Mouse (Mus musculus) layer of hippocampus, postnatal 14 days (tissue): ENCODE measurements around the gene Hist2h3b. TPM values are rescaled to one million over a fixed set of nuclear protein-coding genes. Genes with fewer than 3 reads are reported as not detected.

Experiments used
- DNase-seq, 2 experiments: peaks; one replicate each; pipeline ENCODE4 v3.0.0; 2021 to 2022; ENCODE audit warnings: low spot score in 2 of 2, mixed read lengths in 1 of 2
- microRNA-seq, 2 experiments: library from miRNA; unstranded; fragments of <30 nt; microRNA quantifications; one replicate each; pipeline ENCODE4 v1.2.0; 2021
- total RNA-seq, 2 experiments: library from RNA; stranded (reverse); gene quantifications; 2 replicates each; pipeline ENCODE4 v1.2.3; 2021

The Hist2h3b gene
- total RNA-seq, 2 experiments from 2014 or later = 73.5 to 102 TPM

DNA sequence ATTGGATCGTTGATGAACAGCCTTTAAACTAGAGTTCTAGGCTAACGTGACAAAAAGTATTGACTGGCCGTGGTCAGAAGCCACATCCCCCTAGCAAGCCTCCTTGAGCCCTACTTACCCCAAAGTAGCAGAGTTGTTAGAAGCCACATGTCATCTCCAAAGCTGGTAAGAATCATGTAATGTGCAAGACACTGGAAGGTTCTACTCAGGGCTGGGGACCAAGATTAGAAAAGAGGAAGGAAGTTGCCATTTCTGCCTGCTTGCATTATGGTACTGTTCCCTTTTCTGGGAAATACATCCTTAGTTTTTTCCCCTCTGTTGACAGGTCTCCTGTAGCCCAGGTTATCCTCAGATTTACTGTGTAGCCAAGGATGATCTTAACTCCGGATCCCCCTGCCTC is 25.3 kb downstream of the Hist2h3b start, which contains the start of gene Fcgr1:
Fcgr1 (minus strand) TSS at position 183 of the 400 bp plus-strand sequence.
- no peak for DNase-seq

DNA sequence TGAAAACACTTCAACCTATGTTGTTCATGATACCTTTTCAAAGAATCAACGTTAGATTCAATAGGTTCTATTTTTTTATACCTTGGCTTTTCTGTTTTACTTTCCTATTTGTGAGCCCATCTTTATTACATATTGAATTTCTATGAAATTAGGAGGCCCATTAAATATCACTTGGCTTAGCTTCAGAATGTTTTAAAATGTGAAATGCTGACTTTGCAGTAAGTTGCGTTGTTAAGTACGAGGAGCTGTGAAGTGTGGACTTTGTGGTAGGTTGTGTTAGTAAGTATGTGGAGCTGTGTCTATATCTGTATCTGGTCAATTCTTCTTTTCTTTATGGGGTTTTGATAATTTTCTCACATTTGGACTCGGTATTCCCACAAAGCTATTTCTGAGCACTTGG is 29.9 kb downstream of the Hist2h3b start:
- no peak for DNase-seq

DNA sequence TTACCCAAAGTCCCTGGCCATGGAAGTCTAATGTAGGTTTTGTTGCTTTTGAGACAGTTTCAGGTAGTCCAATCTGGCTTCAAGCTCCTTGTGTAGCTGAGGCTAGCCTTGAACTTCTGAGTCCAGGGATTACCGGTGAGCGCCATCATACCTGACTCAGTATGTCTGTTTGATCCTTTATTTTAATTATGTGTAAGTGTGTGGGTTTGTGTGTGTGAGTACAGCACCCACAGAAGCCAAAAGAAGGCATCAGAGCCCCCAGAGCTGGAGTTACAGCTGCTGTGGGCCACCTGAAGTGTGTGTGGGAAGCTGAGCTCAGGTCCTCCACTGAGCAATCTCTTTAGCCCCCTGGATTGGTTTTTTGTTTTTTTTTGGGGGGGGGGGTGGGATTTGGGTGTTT is 31.1 kb downstream of the Hist2h3b start:
- no peak for DNase-seq

DNA sequence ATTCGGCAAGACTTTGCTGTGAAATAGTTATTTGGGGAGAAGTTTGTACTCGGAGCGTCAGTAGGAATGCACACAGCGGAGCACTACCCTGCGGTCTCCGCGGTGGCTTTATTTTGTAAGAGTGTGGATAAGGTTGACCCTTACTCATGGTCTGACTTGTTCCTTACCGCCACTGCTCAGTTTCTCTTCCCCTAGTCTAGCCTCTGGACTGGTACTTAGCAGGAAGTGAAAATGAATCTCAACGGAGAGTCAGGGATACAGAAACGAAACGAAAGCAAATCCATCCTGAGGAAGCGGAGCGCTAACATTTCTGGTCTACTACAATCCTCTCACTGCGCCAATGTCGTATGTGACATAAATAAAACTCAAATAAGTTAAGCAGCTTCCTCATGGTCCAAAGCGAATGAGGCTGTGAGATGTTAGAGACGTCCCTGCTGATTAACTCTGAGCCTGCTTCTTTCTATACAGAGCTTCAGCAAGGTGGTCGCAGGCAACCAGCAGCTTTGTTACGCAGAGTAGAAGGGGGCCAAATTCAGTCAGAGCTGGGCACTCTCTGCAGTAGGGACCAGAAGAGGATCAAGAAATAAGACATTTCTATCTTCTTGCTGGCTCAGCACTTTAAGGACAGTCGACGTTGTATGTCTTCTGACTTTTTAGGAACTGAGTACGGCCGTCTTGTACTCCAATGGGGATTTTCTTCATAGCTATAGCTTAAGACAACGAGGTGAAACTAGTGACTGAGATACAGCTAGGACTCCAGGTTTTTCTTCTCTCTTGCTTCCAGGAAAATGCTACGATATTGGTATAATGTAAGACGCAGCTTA is 32.5 kb downstream of the Hist2h3b start:
- no peak for DNase-seq

DNA sequence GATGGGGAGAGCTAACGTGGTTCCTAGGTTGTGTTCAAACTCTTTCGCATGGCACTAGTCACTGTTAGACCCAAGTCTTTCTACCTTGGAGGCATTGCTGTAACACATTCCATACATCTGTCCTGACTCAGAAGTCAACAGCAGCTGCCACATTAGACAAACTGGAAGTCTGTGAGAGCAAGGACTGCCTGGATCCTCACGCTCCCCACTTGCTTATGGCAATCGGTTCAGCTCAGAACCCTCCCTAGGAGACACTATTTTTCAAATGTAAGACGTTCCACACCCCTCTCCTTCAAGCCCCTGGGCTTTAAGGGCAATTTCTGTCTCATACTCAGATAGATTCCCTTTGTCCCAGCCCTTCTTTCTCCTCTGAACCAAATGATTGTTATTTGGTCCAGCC is 33.6 kb downstream of the Hist2h3b start:
- DNase-seq = no peak

DNA sequence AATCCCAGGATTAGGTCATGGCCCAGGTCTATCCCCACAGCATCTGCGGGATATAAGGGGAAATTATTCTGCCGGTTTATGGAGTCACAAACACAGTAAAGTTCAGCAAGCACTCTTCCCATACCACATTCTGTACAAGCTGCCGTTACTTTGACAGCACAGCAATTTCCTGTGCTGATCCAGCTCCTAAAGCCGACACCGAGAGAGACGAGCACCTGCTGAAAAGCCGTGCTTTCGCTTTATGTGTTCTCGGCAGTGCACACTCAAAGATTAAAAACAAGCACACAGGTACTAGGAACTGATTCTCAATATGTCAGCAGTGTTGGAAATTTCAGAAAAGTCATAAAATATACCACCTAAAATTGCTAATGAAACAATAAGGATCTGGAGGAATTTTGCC is 38.1 kb downstream of the Hist2h3b start:
- no peak for DNase-seq

DNA sequence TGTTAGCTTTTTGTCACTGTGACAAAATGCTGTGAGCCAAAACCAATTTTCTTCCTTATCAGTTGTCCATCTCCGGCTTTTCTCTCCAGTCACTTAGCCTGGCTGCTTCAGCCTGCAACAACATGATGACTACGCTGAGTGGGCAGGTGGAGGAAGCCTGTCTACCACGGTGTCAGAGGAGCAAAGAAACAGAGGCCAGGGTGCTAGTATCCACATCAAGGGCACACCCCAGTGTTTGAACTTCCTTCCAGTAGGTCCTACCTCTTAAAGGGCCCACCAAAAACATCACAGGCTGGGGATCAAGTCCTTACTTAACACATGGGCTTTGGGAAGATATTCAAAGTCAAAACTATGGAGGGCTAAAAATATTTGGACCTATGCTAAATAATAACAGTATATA is 41.0 kb downstream of the Hist2h3b start:
- DNase-seq = no peak

DNA sequence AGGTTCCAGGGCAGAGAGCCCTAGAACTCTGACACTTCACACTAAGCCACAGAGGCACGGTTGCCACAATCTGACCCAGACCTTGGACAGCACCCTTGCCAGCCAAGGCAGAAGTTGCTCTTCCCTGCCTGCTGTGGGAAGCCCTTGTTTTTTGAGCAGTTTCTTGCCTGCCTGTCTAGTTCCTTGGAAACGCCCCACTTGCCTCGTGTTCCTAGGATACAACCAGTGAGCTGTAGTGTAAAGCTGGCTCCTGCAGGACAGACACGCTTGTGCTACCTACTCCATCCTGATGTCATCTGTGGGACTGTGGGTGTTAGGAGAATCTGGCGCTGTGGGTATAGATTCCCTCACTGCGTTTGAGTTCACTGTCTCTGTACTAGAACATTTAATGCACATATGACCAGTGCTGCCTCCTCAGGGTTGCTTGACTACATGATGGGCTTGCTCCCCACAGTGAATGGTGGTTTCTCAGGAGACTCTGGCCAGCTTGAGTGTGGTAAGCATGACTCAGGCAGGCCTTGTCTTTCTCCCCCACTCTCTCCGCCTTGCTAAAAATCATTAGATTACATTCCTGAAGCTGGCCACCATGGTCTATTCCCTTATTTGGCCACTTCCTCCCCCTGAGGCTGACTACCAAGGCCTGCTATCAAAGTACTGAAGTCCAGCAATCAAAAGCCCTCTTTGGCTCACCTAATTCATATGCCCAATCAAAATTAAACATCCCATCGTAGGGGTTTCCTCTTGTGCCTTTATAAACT is 44.1 kb downstream of the Hist2h3b start:
- DNase-seq = no peak

Small RNAs within 50 kb of the gene (microRNA-seq; reads per million reads assigned to microRNA genes)
- 0 reads per million in 2 experiments for gene Gm44492
- gene Gm47311 = 0 reads per million in 2 experiments
- 0 reads per million in 2 experiments for gene Gm47313

Other genes with a start within 250 kb of the Hist2h3b start
- 10 to 100 TPM; 41.1 to 47.8 TPM for gene Vps45, start 210.2 kb upstream of the Hist2h3b start, total RNA-seq
- gene Otud7b, start 164.1 kb upstream of the Hist2h3b start, total RNA-seq = 10 to 100 TPM; 27.4 to 31.0 TPM
- 1 to 10 TPM; 5.8 to 7.8 TPM for gene Mtmr11, start 106.7 kb upstream of the Hist2h3b start, total RNA-seq
- gene Sf3b4, start 96.3 kb upstream of the Hist2h3b start, total RNA-seq = 10 to 100 TPM; 48.6 to 52.4 TPM
- gene Sv2a, start 87.5 kb upstream of the Hist2h3b start, total RNA-seq = 100 to 1,000 TPM; 360 to 375 TPM
- 10 to 100 TPM; 16.1 to 21.2 TPM for gene Bola1, start 48.9 kb upstream of the Hist2h3b start, total RNA-seq
- 10 to 100 TPM in 1 of 2 experiments, 1 to 10 TPM in 1; 9.4 to 10.4 TPM for gene Hist2h2ab, start 48.8 kb upstream of the Hist2h3b start, total RNA-seq
- 10 to 100 TPM; 28.2 to 31.3 TPM for gene Hist2h2ac, start 47.8 kb upstream of the Hist2h3b start, total RNA-seq
- gene Hist2h2be, start 47.5 kb upstream of the Hist2h3b start, total RNA-seq = 1 to 10 TPM; 4.0 to 4.8 TPM
- 10 to 100 TPM; 11.3 to 14.7 TPM for gene Hist2h3c2, start 29.5 kb upstream of the Hist2h3b start, total RNA-seq
- gene Hist2h2aa2, start 28.4 kb upstream of the Hist2h3b start, total RNA-seq = 100 to 1,000 TPM; 248 to 267 TPM
- gene Hist2h2aa1, start 23.2 kb upstream of the Hist2h3b start, total RNA-seq = 1 to 10 TPM; 6.7 to 8.0 TPM
- gene Hist2h3c1, start 22.0 kb upstream of the Hist2h3b start, total RNA-seq = not detected
- gene Hist2h4, start 5.3 kb upstream of the Hist2h3b start, total RNA-seq = 10 to 100 TPM; 25.2 to 29.8 TPM
- gene Hist2h2bb, start 1.1 kb downstream of the Hist2h3b start, total RNA-seq = 100 to 1,000 TPM; 133 to 147 TPM
- 1 to 10 TPM; 2.3 to 2.5 TPM for gene Fcgr1, start 25.3 kb downstream of the Hist2h3b start, total RNA-seq
- not detected for gene BC107364, start 183.7 kb downstream of the Hist2h3b start, total RNA-seq